Mouse (Mus musculus) lung, embryonic 15.5 days (tissue): ENCODE results near the gene Lgals8. TPM values are rescaled to one million over a fixed set of nuclear protein-coding genes. Genes with fewer than 3 reads are reported as not detected.
"Not testable (repeated sequence)": the region's sequence is repeated elsewhere in the genome, so short reads cannot be mapped to it uniquely, and the experiment has no call there.

ENCODE experiments used
- ATAC-seq: fragments of 200-750 bp; cut with Nextera tagmentation; 2 replicates; pipeline ENCODE4 v1.8.0; 2017; ENCODE audit warnings: moderate number of reproducible peaks, borderline replicate concordance; ENCODE audit not compliant: low FRiP score, low TSS enrichment; ENCODE audit errors: extremely low read depth
- H3K27ac ChIP-seq: fragments of 300-500 bp; sonication (generic); 2 replicates; pipeline ENCODE4 v1.5.1; 2015; ENCODE audit warnings: moderate library complexity, mild to moderate bottlenecking, inconsistent platforms
- H3K27me3 ChIP-seq: fragments of 300-500 bp; sonication (generic); 2 replicates; pipeline ENCODE4 v1.6.1; 2015; ENCODE audit warnings: inconsistent platforms
- H3K36me3 ChIP-seq: fragments of 300-500 bp; sonication (generic); 2 replicates; pipeline ENCODE4 v1.6.1; 2015; ENCODE audit warnings: inconsistent platforms
- H3K4me1 ChIP-seq: fragments of 300-500 bp; sonication (generic); 2 replicates; pipeline ENCODE4 v1.6.1; 2015; ENCODE audit warnings: inconsistent platforms
- H3K4me2 ChIP-seq: fragments of 300-500 bp; sonication (generic); 2 replicates; pipeline ENCODE4 v1.6.1; 2015; ENCODE audit warnings: inconsistent platforms, mild to moderate bottlenecking, moderate library complexity
- H3K4me3 ChIP-seq: fragments of 300-500 bp; sonication (generic); 2 replicates; pipeline ENCODE4 v1.5.1; 2015; ENCODE audit warnings: mild to moderate bottlenecking, inconsistent platforms
- H3K9ac ChIP-seq: fragments of 300-500 bp; sonication (generic); 2 replicates; pipeline ENCODE4 v1.6.1; 2015; ENCODE audit warnings: inconsistent platforms
- H3K9me3 ChIP-seq: fragments of 300-500 bp; sonication (generic); 2 replicates; pipeline ENCODE4 v1.6.1; 2016; ENCODE audit warnings: inconsistent platforms
- WGBS: fragments of 180-500 bp; shearing (Covaris S2); methylation state at CpG from one replicate; pipeline ENCODE4 v1.1.7; 2015; 5-methylcytosine and 5-hydroxymethylcytosine counted together
- polyA plus RNA-seq: library from polyadenylated mRNA; unstranded; fragments of >200 nt; fragmentation: Nextera tagmentation; extraction: Ambion mirVana; gene quantifications from 2 replicates; pipeline ENCODE4 v1.2.1, GENCODE M21; 2015

Gene Lgals8
- polyA plus RNA-seq, 1 experiment from 2014 or later: 28.6 TPM

DNA sequence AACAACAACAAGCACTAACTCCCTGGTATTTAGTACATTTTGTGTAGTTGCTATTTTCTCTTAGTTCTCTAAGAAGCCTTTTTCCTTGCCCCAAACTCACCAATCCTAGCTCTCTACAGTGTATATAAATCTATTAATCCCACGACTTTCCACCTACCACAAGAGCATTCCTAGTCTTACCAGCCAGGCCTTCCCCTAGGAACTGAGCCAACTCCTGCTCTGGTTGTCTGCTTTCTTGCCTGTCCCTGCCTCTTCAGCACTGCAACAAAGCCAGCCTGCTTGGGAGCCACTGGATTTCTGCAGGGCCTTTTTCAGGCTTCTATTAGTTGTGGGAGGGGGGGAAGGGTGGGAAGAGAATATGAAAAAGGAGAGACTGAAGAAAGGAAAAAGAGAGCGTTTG lies 20.5 kb upstream of the Lgals8 start:
- Histone ChIP-seq H3K4me3 (no peak overlapping the region), H3K9me3 (no peaks in the 10 kb centered on the region), H3K36me3 (no peaks in the 10 kb centered on the region), H3K4me1 (no peaks in the 10 kb centered on the region), H3K27me3 (no peaks in the 10 kb centered on the region), H3K9ac (no peak overlapping the region), H3K4me2 (no peak overlapping the region), H3K27ac (no peak overlapping the region)
- WGBS: 53% methylated on average over 2 of the region's 2 CpGs
- ATAC-seq: no peak

DNA sequence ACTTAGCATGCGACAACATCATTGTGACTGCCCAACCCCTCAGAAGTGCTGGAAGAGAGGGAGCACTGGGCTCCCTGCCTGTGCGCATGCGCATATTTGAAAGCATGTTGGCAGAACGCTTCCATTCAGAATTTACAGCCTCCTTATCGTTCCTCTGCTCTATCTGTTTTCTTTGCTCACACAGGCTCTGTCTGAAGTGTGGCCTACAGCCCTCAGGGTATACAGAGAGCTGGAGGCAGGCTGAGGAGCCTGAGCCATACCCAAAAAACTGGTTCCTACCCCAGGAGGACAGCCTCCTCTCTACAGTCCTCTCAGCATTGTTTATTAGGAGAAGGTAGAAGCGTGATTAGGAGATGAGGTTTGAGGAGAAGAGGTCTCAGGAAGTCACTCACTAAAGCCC lies 15.1 kb upstream of the Lgals8 start:
- no peak overlapping the region for H3K9ac ChIP-seq
- H3K4me3 ChIP-seq: no peak overlapping the region
- H3K4me1 ChIP-seq: no peaks in the 10 kb centered on the region
- no peaks in the 10 kb centered on the region for H3K27me3 ChIP-seq
- no peaks in the 10 kb centered on the region for H3K9me3 ChIP-seq
- H3K4me2 ChIP-seq: no peak overlapping the region
- H3K36me3 ChIP-seq: no peaks in the 10 kb centered on the region
- no peak overlapping the region for H3K27ac ChIP-seq
- no peak for ATAC-seq
- whole genome bisulfite sequencing: 64% methylated on average over 6 of the region's 6 CpGs

DNA sequence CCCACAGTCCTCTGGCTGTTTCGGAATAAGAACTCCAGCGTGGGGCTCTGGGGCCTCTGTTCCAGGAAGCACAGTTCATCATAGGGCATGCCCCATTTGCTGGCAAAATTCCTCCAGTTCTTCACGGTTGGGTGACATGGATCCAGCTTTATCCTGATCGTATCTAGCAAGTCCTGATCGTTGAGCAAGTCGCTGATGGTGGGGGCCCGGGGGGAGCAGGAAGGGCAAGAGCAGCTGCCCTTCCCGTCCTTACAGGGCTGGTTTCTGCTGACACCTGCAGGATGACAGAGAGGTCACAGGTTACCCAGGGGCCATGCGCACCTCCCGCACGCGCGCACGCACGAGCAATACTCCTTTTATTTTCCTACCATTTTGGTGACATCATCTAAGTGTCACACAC lies 13.6 kb upstream of the Lgals8 start:
- WGBS: 81% methylated on average over 15 of the region's 15 CpGs
- no peaks in the 10 kb centered on the region for H3K36me3 ChIP-seq
- H3K4me2 ChIP-seq: no peak overlapping the region
- no peak for ATAC-seq
- H3K4me3 ChIP-seq: no peak overlapping the region
- H3K27ac ChIP-seq: no peak overlapping the region
- no peaks in the 10 kb centered on the region for H3K4me1 ChIP-seq
- no peaks in the 10 kb centered on the region for H3K9me3 ChIP-seq
- no peaks in the 10 kb centered on the region for H3K27me3 ChIP-seq
- no peak overlapping the region for H3K9ac ChIP-seq

DNA sequence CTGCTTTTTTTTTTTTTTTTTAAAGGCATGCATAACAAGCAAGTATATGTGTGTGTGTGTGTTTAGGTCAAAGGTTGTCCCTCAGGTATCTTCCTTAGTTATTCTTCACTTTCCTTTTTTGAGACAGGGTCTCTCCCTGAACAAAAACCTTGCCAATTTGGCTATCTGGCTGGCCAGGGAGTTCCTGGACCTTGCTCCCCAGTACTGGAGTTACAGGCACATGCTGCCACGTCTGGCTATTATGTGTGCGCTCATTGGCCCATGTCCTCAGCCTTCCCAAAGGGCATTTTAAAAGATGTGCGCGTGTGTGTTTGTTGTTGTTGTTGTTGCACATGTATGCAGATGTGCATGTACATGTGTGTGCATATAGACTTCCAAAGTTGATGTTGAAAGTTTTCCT lies 12.1 kb upstream of the Lgals8 start:
- H3K27ac ChIP-seq: no peak overlapping the region
- H3K4me2 ChIP-seq: no peak overlapping the region
- 92% methylated on average over 4 of the region's 4 CpGs for WGBS
- no peak overlapping the region for H3K4me3 ChIP-seq
- no peaks in the 10 kb centered on the region for H3K36me3 ChIP-seq
- no peaks in the 10 kb centered on the region for H3K4me1 ChIP-seq
- no peak overlapping the region for H3K9ac ChIP-seq
- no peaks in the 10 kb centered on the region for H3K27me3 ChIP-seq
- ATAC-seq: no peak
- no peaks in the 10 kb centered on the region for H3K9me3 ChIP-seq

DNA sequence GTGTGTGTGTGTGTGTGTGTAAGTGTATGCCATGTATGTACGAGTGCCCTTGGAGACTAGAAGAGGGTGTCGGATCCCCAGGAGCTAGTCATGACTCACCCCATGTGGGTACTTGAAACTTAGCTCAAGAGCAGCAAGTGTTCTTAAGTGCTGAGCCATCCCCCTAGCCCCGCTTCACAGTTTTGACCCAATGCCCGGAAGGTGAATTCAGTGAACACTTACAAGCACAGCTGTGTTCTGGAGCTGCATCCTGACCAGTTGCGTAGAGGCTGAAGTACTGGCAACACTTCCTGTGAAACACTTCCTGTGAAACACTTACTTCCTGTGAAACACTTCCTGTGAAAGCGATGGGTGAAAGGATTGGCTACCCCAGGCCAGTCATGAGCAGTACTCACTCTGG lies 10.5 kb upstream of the Lgals8 start:
- WGBS: 61% methylated on average over 6 of the region's 6 CpGs

DNA sequence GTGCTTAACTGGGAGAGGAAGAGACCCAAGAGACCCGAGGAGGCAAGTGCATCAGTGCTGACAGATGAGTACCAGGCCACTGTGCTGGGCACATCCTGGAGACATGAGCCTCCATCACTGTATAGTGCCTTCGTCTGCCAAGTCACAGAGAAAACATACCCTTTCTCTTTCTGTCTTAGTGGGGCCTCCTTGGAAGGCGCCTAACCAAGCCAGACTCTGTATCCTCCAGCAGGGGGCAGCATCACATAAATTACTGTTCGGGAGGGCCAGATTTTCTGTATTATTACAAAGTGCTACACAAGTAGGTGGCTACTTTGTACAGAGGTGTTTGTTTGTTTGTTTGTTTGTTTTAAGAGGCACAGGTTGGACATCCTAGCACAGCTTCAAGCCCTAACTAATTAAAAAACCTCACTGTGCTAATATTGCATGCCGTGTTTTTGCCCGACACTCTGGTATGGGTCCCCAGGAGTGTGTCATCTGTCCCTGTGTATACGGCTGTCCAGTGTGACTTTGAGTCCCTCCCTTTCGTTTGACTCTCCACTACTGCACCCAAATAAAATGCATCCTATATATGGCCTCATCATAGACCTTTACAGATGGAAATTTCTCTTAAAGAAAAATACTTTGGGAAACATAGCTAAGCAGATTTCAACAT lies 9.1 kb upstream of the Lgals8 start:
- H3K4me3 ChIP-seq: no peak overlapping the region
- no peaks in the 10 kb centered on the region for H3K9me3 ChIP-seq
- no peaks in the 10 kb centered on the region for H3K36me3 ChIP-seq
- H3K9ac ChIP-seq: no peak overlapping the region
- no peak for ATAC-seq
- 38% methylated on average over 8 of the region's 8 CpGs for WGBS
- no peaks in the 10 kb centered on the region for H3K27me3 ChIP-seq
- no peak overlapping the region for H3K4me2 ChIP-seq
- no peaks in the 10 kb centered on the region for H3K4me1 ChIP-seq
- H3K27ac ChIP-seq: no peak overlapping the region

More for the DNA sequence above, 10.5 kb upstream of the Lgals8 start:
- Histone ChIP-seq H3K9me3 (no peaks in the 10 kb centered on the region), H3K4me3 (no peak overlapping the region), H3K36me3 (no peaks in the 10 kb centered on the region), H3K27ac (no peak overlapping the region), H3K4me2 (no peak overlapping the region), H3K9ac (no peak overlapping the region), H3K4me1 (no peaks in the 10 kb centered on the region), H3K27me3 (no peaks in the 10 kb centered on the region)
- ATAC-seq: peak; percentile 68; the same call in 1 of the 2 replicates

DNA sequence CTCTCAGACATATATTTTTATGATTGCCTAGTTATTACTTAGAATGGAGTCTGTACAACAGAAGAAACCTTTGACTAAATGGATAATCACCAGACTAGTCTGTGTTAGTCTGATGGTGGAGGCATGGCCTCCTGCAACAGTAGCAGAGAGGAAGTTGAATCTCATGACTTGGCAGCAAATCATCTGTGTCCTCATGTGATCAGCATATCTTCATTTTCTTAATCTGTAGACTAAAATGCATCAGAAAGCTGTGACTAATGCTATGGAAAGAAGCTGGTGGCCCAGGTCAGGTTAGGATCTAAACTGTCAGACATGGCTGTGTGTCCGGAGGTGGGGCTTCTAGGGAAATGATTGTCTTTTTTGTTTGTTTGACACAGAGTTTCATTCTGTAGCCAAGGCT lies 3.7 kb upstream of the Lgals8 start:
- no peak overlapping the region for H3K27ac ChIP-seq
- H3K9ac ChIP-seq: no peak overlapping the region
- H3K4me1 ChIP-seq: no peaks in the 10 kb centered on the region
- 81% methylated on average over 1 of the region's 1 CpGs for WGBS
- H3K36me3 ChIP-seq: no peaks in the 10 kb centered on the region
- no peak overlapping the region for H3K4me2 ChIP-seq
- no peak for ATAC-seq
- H3K4me3 ChIP-seq: no peak overlapping the region
- no peaks in the 10 kb centered on the region for H3K9me3 ChIP-seq
- no peaks in the 10 kb centered on the region for H3K27me3 ChIP-seq

DNA sequence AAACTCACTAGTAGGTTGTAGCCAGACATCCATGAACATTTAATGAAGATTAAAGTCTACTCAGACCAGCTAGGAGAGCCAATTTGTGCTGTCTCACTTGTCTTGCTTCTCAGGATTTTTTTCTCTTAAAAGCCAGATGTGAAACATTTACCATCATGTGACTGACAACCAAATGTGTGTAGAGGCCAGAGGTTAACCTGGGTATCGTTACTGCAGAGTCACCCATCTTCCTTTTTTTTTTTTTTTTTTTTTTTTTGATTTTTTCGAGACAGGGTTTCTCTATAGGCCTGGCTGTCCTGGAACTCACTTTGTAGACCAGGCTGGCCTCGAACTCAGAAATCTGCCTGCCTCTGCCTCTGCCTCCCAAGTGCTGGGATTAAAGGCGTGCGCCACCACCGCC lies 585 bp downstream of the Lgals8 start:
- 83% methylated on average over 6 of the region's 6 CpGs for WGBS
- H3K4me2 ChIP-seq, H3K36me3 ChIP-seq, H3K27ac ChIP-seq, H3K9me3 ChIP-seq, H3K4me1 ChIP-seq, H3K4me3 ChIP-seq, H3K9ac ChIP-seq, ATAC-seq, H3K27me3 ChIP-seq: not testable (repeated sequence)

DNA sequence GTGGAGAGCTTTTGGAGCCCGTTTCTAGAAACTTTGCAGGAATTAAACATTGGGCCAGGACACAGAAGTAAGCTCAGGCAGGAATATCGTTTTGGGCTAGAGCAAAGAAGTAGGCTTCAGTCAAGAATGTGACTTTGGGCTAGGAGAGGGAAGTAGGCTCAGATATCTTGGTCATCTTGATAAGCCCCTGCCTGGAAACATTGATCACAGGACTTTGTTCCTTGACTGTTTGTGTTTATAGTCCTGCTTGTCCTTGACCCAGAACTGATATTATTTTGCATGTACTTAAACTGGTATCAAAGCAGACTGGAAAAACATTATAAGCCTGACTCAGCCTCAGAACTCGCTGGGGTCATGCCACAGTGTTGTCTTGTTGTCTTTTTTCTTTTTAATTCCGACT lies 2.1 kb downstream of the Lgals8 start:
- 61% methylated on average over 4 of the region's 4 CpGs for WGBS
- Histone ChIP-seq H3K36me3 (peaks cover 4% of the 10 kb centered on the region; the same call in 1 of the 2 replicates), H3K4me1 (peaks cover 9% of the 10 kb centered on the region; the same call in 1 of the 2 replicates), H3K27me3 (no peaks in the 10 kb centered on the region), H3K27ac (no peak overlapping the region), H3K4me3 (no peak overlapping the region), H3K9ac (no peak overlapping the region), H3K9me3 (no peaks in the 10 kb centered on the region), H3K4me2 (no peak overlapping the region)
- no peak for ATAC-seq

DNA sequence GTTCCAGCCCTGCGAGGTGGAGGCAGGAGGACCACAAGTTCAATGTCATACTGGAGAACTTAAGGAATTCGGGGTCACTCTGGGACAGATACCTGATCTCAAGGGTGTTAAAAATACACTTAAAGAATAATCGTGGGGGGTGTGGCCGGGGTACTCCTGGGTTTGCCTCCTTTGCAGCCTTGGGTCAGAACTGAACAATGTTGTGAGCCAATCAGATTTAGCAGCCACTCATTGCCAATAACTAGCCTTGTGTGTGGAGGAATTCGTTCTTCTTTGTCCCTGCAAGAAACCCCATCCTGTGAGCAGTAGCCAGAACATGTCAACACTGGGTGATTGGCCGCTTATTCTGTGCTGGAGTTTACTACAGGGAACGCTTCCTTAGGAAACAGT lies 3.0 kb downstream of the Lgals8 start:
- peak overlapping the region; percentile 53; the same call in 1 of the 2 replicates for H3K27ac ChIP-seq
- peaks cover 4% of the 10 kb centered on the region for H3K36me3 ChIP-seq
- peak; percentile 41; the same call in 1 of the 2 replicates for ATAC-seq
- no peaks in the 10 kb centered on the region for H3K27me3 ChIP-seq
- H3K4me1 ChIP-seq: peaks cover 9% of the 10 kb centered on the region; the same call in 1 of the 2 replicates
- peak overlapping the region; percentile 86 for H3K4me3 ChIP-seq
- H3K4me2 ChIP-seq: peak overlapping the region; percentile 87
- H3K9ac ChIP-seq: peak overlapping the region; percentile 82
- no peaks in the 10 kb centered on the region for H3K9me3 ChIP-seq
- WGBS: 4% methylated on average over 7 of the region's 7 CpGs

DNA sequence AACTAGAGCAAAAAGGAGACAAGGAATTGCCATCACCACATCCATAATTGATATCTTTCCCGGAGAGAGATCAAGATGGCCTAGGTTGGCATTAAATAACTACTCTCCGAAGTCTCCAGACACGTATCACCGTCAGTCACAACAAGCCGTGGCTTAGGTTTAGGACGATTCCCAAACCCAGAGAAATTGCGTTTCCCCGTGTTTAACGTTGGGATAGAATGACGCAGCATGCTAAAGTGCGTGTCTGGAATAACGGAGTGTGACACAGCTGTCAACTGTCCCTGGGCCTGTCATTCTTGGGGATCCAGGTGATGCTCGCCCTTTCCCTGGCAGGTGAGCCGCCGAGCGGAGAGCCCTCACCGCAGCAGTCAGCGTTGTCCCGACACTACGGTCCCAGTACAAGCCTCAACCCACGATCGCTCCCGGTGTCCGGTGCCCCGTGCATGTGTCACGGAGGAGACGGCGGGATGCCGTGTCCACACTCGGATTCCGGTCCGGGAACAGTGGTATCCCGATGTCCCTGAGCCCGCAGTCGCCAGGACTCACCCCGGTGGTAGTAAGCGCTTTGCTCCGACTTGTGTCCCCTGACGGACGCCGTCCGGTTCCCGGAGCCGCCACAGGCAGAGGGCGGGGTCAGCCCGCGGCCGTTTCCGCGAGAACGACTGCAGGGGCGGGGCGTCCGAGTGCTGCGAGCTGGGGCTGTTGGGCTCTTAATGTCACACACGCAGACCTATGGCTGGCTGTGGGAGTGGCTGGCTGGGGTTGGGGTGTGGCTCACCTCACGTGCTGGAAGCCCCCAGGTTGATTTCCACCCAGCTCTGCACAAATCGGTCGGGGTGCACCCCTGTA lies 3.6 kb downstream of the Lgals8 start:
- peak; percentile 97 for ATAC-seq
- H3K4me1 ChIP-seq: peaks cover 9% of the 10 kb centered on the region; the same call in 1 of the 2 replicates
- H3K27ac ChIP-seq: peak overlapping the region; percentile 75
- WGBS: under 1% methylated on average over 59 of the region's 59 CpGs
- peak overlapping the region; percentile 86 for H3K4me3 ChIP-seq
- H3K27me3 ChIP-seq: no peaks in the 10 kb centered on the region
- H3K9me3 ChIP-seq: no peaks in the 10 kb centered on the region
- H3K9ac ChIP-seq: peak overlapping the region; percentile 82
- H3K4me2 ChIP-seq: peak overlapping the region; percentile 87
- peaks cover 4% of the 10 kb centered on the region for H3K36me3 ChIP-seq

DNA sequence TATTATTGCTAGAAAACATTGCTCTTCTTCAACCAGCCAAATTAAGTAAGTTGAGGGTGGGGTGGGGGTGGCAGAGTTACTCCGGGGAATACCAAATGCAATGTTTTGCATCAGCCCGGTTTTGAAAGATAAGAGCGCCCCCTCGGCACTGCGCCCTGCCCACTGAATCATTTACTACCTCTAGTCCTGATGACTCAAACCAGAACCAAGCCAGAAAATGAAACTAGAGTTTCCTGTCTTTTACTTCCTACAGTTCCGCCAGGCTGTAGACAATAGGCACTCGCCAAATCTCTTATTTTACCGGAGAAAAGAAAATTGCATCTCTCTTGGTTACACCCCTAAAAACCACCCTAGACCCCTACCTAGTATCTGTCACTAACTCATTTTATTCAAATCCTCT lies 4.3 kb downstream of the Lgals8 start:
- no peaks in the 10 kb centered on the region for H3K9me3 ChIP-seq
- H3K4me2 ChIP-seq: peak overlapping the region; percentile 87
- H3K4me3 ChIP-seq: peak overlapping the region; percentile 86
- 3% methylated on average over 8 of the region's 8 CpGs for WGBS
- peak overlapping the region; percentile 75 for H3K27ac ChIP-seq
- peak overlapping the region; percentile 82 for H3K9ac ChIP-seq
- H3K27me3 ChIP-seq: no peaks in the 10 kb centered on the region
- H3K4me1 ChIP-seq: peaks cover 9% of the 10 kb centered on the region; the same call in 1 of the 2 replicates
- H3K36me3 ChIP-seq: peaks cover 4% of the 10 kb centered on the region
- ATAC-seq: no peak
